Mouse (Mus musculus): ENCODE data around the gene Lin7c. TPM values are rescaled to one million over a fixed set of nuclear protein-coding genes. Genes with fewer than 3 reads are reported as not detected.

The Lin7c gene
- polyA plus RNA-seq, 1 experiment, result 13.2 TPM

DNA sequence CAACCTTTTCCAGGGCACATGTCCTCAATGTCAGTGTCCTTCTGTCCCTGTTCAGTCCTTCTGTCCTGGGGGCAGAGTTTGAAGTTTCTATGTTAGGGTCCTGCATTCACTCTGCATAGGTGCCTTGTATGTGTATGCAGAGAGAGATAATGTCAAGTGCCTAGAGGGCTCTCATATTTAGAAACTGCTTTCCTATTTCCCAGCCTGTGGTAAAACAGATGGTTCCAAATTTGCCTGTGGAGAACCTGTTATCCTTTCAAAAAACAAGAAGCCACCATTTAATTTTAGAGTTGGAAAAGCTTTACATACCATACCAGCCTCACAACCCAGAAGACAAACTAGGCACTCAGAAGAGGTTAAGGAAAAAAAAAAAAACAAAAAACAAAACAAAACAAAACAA, 58.9 kb downstream of the Lin7c start:
- Histone ChIP-seq H3K36me3 (ENCODE audit: control insufficient read depth, insufficient read depth, low read length) (no peaks in the 10 kb centered on the region; the same call in 1 of the 2 replicates), H3K4me3 (ENCODE audit: insufficient read depth, low read depth, low read length) (no peak overlapping the region), H3K27ac (ENCODE audit: insufficient read depth, low read depth, low read length) (no peak overlapping the region)

GRCm38 (mm10) chr2:109950311-109950710, 59.7 kb downstream of the Lin7c start:
- DNase-seq, result no peak
- 64% methylated on average over 3 of the region's 3 CpGs for WGBS
- no peak overlapping the region for H3K27ac ChIP-seq (ENCODE audit: insufficient read depth, low read depth, low read length)

More for the DNA sequence above, 58.9 kb downstream of the Lin7c start:
- no peak for TF ChIP-seq POLR2A (IDR thresholded peaks at IDR 0.05; ENCODE audit: low read depth, low read length)
- no peak for TF ChIP-seq CTCF (conservative IDR thresholded peaks at IDR 0.05; ENCODE audit: insufficient read depth, insufficient read length, low read depth, low read length)
- Histone ChIP-seq H3K4me1 (ENCODE audit: control insufficient read depth, insufficient read depth, low read length) (peaks cover 31% of the 10 kb centered on the region), H3K27me3 (replicated peaks; ENCODE audit: control insufficient read depth, insufficient read depth, low read length) (no peaks in the 10 kb centered on the region)
- DNase-seq, result no peak

More at GRCm38 (mm10) chr2:109950311-109950710, 59.7 kb downstream of the Lin7c start:
- Histone ChIP-seq H3K4me1 (ENCODE audit: control insufficient read depth, insufficient read depth, low read length) (peaks cover 39% of the 10 kb centered on the region), H3K36me3 (ENCODE audit: control insufficient read depth, insufficient read depth, low read length) (no peaks in the 10 kb centered on the region; the same call in 1 of the 2 replicates), H3K27me3 (replicated peaks; ENCODE audit: control insufficient read depth, insufficient read depth, low read length) (no peaks in the 10 kb centered on the region), H3K4me3 (ENCODE audit: insufficient read depth, low read depth, low read length) (no peak overlapping the region)
- TF ChIP-seq CTCF (conservative IDR thresholded peaks at IDR 0.05; ENCODE audit: insufficient read depth, insufficient read length, low read depth, low read length) (no peak), POLR2A (IDR thresholded peaks at IDR 0.05; ENCODE audit: low read depth, low read length) (no peak)

Other genes starting within 250 kb of the Lin7c start
- 1.2 and 1.4 TPM in 2 replicates for gene Bdnf, start 216.2 kb upstream of the Lin7c start, polyA plus RNA-seq (2012; rRNA removed)
- 106 and 131 TPM in 2 replicates for gene Lgr4, start 26.8 kb downstream of the Lin7c start, polyA plus RNA-seq (2012; rRNA removed)
- gene Ccdc34, start 127.0 kb downstream of the Lin7c start, polyA plus RNA-seq (2012; rRNA removed), result 4.2 and 4.6 TPM in 2 replicates

Measured in kidney, adult 2 months (tissue).